Mouse (Mus musculus) embryonic facial prominence, embryonic 11.5 days (tissue): Measurements from ENCODE around the gene Scgb2b21. TPM values are rescaled to one million over a fixed set of nuclear protein-coding genes. Genes with fewer than 3 reads are reported as not detected.
A peak's percentile ranks its signal among the peaks of the same experiment; 100 is the strongest.
"Not testable (repeated sequence)": the region's sequence is repeated elsewhere in the genome, so short reads cannot be mapped to it uniquely, and the experiment has no call there.

Experiments
- ATAC-seq: fragments of 200-750 bp; cut with Nextera tagmentation; replicated peaks from 2 replicates; pipeline ENCODE4 v1.8.0; 2017; ENCODE audit warnings: low read depth; ENCODE audit not compliant: insufficient number of reproducible peaks, low FRiP score, low TSS enrichment
- DNase-seq: peaks from one replicate; pipeline ENCODE4 v3.0.0-alpha.2; 2015; ENCODE audit warnings: low spot score
- H3K27ac ChIP-seq: fragments of 300-500 bp; sonication (generic); replicated peaks from 2 replicates; pipeline ENCODE4 v1.5.1; 2014; ENCODE audit warnings: mild to moderate bottlenecking, low read depth, low read length, control low read depth
- H3K27me3 ChIP-seq: fragments of 300-500 bp; sonication (generic); 2 replicates; pipeline ENCODE4 v1.6.1; 2014; ENCODE audit warnings: mild to moderate bottlenecking, low read length, moderate library complexity, mixed read lengths; ENCODE audit not compliant: control insufficient read depth, insufficient read depth
- H3K36me3 ChIP-seq: fragments of 300-500 bp; sonication (generic); replicated peaks from 2 replicates; pipeline ENCODE4 v1.6.1; 2014; ENCODE audit warnings: low read depth, mild to moderate bottlenecking, low read length, moderate library complexity, mixed read lengths; ENCODE audit not compliant: control insufficient read depth, insufficient read depth
- H3K4me1 ChIP-seq: fragments of 300-500 bp; sonication (generic); 2 replicates; pipeline ENCODE4 v1.6.1; 2014; ENCODE audit warnings: low read length, mixed read lengths; ENCODE audit not compliant: control insufficient read depth, insufficient read depth
- H3K4me2 ChIP-seq: fragments of 300-500 bp; sonication (generic); 2 replicates; pipeline ENCODE4 v1.6.1; 2014; ENCODE audit warnings: low read depth, mild to moderate bottlenecking, control low read depth, low read length, moderate library complexity
- H3K4me3 ChIP-seq: fragments of 300-500 bp; sonication (generic); 2 replicates; pipeline ENCODE4 v1.5.1; 2014; ENCODE audit warnings: low read depth, low read length, control low read depth
- H3K9ac ChIP-seq: fragments of 300-500 bp; sonication (generic); replicated peaks from 2 replicates; pipeline ENCODE4 v1.6.1; 2014; ENCODE audit warnings: mild to moderate bottlenecking, control low read depth, low read length
- H3K9me3 ChIP-seq: fragments of 300-500 bp; sonication (generic); replicated peaks from 2 replicates; pipeline ENCODE4 v1.6.1; 2016; ENCODE audit warnings: mild to moderate bottlenecking, low read length, inconsistent platforms, mixed read lengths; ENCODE audit not compliant: control insufficient read depth
- WGBS: fragments of 180-500 bp; shearing (Covaris S2); extraction: QIAGEN DNeasy Blood & Tissue Kit; methylation state at CpG from one replicate; pipeline ENCODE4 v1.1.7; 2014; 5-methylcytosine and 5-hydroxymethylcytosine counted together
- polyA plus RNA-seq: library from polyadenylated mRNA; unstranded; fragments of >200 nt; fragmentation: Nextera tagmentation; extraction: Ambion mirVana; gene quantifications from 2 replicates; pipeline ENCODE4 v1.2.1, GENCODE M21; 2014

Gene Scgb2b21
- not detected in 2 replicates for polyA plus RNA-seq

GRCm38 (mm10) chr7:33520358-33520757 is at the start of gene Scgb2b21:
Scgb2b21 (minus strand) TSS chr7:33520458.
- Histone ChIP-seq H3K4me2 (no peak within 1 kb of the TSS), H3K27ac (no peak within 1 kb of the TSS), H3K4me3 (no peak within 1 kb of the TSS), H3K4me1 (no peaks in the 10 kb centered on the region), H3K9me3 (no peaks in the 10 kb centered on the region), H3K36me3 (no peaks in the 10 kb centered on the region), H3K9ac (no peak within 1 kb of the TSS), H3K27me3 (no peaks in the 10 kb centered on the region)
- DNase-seq: no peak
- ATAC-seq: no peak

GRCm38 (mm10) chr7:33543420-33543819 is 23.2 kb upstream of the Scgb2b21 start:
- H3K4me2 ChIP-seq, H3K9ac ChIP-seq, H3K4me1 ChIP-seq, H3K36me3 ChIP-seq, H3K4me3 ChIP-seq, H3K9me3 ChIP-seq, H3K27ac ChIP-seq, H3K27me3 ChIP-seq, ATAC-seq: not testable (repeated sequence)
- DNase-seq: peak; percentile 1
- 90% methylated on average over 12 of the region's 12 CpGs for WGBS

Other genes with a start within 250 kb of the Scgb2b21 start
- not detected in 2 replicates for gene Scgb2b19, start 240.1 kb downstream of the Scgb2b21 start, polyA plus RNA-seq
- not detected in 2 replicates for gene Scgb1b19, start 233.2 kb downstream of the Scgb2b21 start, polyA plus RNA-seq
- not detected in 2 replicates for gene Scgb2b20, start 154.1 kb downstream of the Scgb2b21 start, polyA plus RNA-seq
- not detected in 2 replicates for gene Scgb1b20, start 147.2 kb downstream of the Scgb2b21 start, polyA plus RNA-seq
- not detected in 2 replicates for gene Scgb2b24, start 218.9 kb upstream of the Scgb2b21 start, polyA plus RNA-seq
- gene Scgb1b24, start 223.3 kb upstream of the Scgb2b21 start, polyA plus RNA-seq: not detected in 2 replicates